Mouse (Mus musculus): ENCODE data around the gene Rbm28.

GRCm38 (mm10) chr6:29178888-29179658, 14.3 kb upstream of the Rbm28 start, which contains the start of gene Prrt4:
- TF ChIP-seq EP300 (IDR thresholded peaks at IDR 0.05; ENCODE audit: low read depth), result no peak
- no peak for TF ChIP-seq CTCF (IDR thresholded peaks at IDR 0.05; ENCODE audit: low read depth)

Measured in liver, postnatal 0 days (tissue).